Mouse (Mus musculus) MEL-GATA-1-ER (cell line): Measurements from ENCODE around the gene Mpc1.
A peak's percentile ranks its signal among the peaks of the same experiment; 100 is the strongest.
"Not testable (repeated sequence)": the region's sequence is repeated elsewhere in the genome, so short reads cannot be mapped to it uniquely, and the experiment has no call there.

Experiments
- DNase-seq: peaks from one replicate; pipeline ENCODE4 v3.0.0-alpha.2; 2012; ENCODE audit warnings: low read depth; ENCODE audit errors: extremely low read depth

Gene Mpc1

DNA sequence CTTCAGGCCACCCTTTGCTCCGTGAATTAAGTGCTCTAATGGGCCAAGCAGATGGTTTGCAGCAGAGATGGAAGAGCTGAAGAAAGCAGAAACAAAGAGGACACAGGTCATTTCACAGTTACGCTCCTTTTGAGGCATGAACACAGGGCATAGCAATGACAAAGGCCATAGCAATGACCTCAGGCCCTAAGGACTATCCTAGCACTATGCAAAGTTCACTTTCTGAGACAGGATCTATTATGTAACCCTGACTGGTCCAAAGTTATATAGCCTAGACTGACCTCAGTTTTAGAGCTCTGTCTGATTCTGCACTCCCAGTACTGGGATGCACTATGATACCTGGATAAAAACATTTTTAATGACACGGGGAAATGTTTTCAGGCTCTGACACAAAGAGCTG, 4.3 kb upstream of the Mpc1 start:
- no peak for DNase-seq

DNA sequence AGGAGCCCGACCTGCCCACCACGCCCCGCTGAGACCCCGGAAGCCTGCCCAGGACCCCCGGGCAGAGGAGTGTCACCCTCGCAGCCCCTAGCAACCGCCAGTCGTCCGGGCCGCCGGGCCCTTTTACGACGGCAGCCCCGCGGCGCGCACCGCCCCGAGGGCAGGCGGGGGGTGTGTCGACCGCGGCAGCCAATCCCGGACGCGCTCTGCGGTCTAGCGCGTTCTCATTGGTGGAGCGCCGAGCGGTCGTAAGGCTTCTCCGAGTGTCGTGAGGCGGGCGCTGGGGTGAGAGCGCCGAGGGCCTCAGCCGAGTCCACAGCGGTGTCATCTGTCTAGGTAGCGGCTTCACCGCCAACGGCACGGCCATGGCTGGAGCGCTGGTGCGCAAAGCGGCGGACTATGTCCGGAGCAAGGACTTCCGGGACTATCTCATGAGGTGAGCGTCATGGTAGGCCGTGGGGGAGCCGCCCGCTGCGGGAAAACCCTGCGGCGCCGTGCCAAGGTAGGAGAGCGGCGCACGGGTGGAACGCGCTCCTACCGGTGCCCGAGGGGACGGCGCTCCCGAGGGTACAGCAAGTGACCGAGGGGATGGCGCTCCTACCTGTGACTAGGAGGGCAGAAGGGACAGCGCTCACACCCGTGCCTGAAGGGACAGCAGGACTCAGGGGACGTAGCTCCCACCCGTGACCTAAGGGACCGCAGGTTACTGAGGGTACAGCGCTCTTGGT, 986 bp downstream of the Mpc1 start:
- DNase-seq = peak; percentile 84

DNA sequence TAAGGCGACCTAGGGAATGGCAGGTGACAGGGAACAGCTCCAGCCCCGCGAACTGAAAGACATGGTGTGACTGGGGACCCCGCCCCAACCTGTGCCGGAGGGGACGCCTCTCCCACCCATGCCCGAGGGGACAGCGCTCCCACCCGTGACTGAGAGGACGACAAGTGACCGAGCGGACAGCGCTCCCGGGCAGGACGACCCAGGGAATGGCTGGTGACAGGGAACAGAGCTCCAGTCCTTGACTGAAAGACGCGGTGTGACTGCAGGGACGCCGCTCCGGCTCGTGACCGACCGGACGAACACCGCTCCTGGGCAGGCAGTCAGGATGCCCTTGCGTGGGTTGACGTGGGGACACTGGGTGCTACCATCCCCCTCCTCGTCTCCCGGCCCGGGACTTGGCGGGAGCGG, 1.6 kb downstream of the Mpc1 start:
- DNase-seq = no peak

DNA sequence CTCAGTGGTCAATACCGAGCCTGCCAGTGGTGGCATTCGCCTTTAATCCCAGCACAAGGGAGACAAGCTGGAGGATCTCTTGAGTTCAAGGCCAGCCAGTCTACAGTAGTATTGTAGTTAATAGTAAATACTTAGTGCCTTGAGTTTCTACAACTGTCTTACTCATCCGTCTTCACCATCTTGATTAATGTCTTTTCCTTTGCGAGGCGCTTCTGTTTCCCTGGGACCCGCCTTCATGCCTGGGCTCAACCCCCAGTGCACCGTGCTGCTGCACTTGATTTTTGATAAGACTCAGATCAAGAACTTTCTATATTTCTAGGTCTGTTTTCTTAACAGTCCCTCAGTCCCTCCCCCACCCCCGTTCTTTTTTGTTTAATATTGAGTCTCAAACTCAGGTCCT, 2.4 kb downstream of the Mpc1 start:
- DNase-seq = peak; percentile 21

DNA sequence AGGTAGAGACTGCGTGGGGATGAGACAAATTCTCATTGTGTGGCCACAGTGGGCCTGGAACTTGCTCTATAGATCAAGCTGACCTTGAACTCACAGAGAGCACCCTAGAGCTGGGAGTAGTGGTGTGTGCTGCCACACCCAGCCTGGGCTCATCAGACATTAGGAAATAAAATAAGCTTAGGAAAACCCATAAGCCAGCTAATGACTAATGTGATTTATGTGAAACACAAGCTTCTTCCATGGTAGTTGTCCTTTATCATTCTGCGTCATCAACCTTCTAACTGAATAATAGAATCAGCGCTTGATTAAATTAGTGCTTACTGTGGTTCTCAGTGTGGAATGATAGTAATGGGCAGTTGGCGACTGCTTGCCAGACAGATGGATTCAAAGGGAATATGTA, 4.3 kb downstream of the Mpc1 start:
- DNase-seq = no peak

DNA sequence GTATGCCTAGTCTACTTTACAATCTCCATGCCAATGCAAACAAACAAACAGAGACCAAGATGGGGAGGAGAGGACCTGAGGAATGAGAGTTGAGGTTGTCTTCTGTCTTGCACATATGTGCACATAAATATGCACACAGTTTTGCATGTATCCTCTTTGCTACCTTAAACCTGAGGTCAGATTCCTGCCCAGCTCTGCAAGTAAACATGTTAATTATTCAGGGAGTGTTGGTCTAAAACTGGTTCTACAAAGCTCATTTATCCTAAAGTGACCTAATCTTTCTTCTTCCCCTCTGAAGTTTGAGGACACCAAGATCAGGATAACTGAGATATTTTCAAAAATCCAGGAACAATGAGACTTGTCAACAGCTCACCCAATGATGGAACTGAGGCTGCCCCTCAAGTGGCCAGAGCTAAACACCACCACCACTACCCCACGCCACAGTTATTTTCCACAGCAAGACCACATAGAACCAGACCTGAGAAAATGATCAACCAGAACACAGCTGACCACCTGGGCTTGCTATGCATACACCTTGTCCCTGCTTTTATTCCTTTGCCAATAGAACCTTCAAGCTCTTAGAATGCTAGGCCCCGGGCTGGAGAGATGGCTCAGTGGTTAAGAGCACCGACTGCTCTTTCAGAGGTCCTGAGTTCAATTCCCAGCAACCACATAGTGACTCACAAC, 7.4 kb downstream of the Mpc1 start:
- no peak for DNase-seq

DNA sequence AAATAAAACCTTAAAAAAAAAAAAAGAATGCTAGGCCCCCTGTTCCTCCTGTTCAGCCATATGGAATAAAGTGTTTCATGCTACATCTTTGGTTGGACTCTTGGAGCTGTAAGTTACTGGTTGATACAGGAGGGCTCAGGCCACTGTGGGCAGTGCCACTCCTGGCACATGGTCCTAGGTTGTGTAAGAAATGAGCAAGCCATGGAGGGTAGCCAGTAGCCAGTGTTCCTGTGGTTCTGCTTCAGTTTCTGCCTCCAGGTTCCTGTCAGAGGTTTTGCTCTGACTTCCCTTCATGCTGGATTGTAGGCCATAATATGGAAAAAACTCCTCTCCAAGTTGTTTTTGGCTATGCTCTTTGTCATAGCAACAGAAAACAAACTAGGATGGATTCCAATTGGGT, 8.0 kb downstream of the Mpc1 start:
- DNase-seq = no peak

DNA sequence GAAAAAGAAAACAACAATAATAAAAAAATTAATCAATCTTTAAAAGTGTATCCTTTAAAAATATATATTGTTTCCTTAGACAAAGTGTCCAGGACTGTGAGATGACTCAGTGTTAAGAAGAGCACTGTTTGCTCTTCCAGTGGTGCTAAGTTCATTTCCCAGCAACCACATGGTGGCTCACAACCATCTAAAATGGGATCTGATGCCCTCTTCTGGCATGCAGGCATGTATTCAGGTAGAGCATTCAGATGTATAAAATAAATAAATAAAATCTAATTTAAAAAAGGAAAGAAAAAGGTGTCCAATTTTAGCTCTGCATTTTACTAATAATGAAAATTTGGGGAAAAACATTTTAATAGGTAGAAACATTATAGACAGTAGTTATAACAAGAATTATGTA, 13.1 kb downstream of the Mpc1 start:
- no peak for DNase-seq

DNA sequence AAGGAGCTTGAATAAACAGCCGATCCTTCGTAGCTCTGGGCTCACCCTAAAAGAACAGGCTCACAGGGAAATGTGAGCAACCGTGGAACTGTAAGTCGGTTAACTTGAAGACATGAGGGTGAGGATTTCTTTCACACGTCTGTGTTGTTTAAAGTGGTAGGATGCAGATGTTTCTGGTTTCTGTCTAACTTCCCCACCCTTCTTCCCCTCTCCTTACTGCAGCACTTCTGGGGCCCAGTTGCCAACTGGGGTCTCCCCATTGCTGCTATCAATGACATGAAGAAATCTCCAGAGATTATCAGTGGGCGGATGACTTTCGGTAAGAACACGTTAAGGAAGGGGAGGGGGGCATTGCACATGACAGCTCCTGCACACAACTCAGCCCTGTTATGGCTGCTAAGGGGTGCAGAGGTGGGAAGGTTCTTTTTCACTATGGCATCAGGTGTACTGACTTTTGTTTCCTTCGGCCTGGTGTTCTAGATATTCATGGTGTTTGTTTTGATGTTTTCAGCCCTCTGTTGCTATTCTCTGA, 13.7 kb downstream of the Mpc1 start:
- no peak for DNase-seq

DNA sequence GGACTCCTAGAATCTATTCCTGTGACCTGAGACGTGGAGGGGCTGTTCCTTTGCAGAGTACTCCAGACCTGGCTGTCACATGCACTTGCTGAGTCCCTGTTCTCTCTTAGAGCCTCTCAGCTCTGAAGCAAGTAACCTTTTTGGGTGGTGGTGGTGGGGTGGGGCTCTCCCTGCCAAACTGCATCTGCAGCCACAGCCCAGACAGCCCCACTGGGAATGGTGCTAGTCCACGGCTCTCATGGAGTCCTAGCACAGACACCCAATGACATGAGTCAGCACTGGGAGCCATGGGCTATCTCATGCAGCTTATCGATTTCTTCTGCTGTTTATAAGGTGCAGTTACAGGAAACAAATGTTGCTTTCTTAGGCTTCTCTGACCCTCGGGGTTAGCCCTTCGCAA, 15.0 kb downstream of the Mpc1 start:
- no peak for DNase-seq

DNA sequence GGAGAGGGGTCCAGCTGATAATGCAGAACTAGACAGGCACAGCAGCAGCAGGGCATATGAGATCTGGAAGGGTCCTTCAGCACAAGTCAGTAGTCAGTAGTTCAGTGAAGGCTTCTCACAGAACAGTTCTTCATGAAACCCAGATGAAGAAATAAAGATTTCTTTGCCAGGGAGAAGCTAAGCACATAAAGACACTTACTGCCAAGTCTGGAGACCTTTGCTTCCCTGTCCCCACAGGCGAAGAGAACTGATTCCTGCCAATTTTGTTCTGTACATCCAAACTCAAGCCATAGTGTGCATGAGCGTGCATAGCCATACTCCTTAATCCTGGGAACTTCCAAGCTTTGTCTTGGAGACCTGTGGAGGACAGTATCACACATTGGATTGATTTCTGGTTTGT, 15.6 kb downstream of the Mpc1 start:
- no peak for DNase-seq

DNA sequence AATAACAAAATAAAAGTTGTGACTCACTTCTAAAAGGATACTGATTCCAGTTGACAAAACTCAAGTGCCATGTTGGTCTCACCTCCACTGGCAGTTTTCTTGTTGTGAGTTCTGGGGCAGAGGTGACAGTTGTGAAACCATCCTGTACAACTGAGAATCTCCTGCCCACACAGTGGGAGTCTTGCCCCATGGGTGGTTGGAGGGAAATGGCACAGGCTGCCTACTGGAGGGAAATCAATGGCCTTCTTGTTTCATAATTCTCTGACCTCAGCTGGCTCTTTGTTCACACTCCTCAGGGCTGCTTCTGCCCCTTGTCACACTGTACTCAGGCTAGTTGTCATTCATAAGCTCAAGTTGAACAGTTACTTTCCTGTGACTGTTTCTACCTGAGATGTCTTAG, 16.8 kb downstream of the Mpc1 start:
- DNase-seq = no peak

DNA sequence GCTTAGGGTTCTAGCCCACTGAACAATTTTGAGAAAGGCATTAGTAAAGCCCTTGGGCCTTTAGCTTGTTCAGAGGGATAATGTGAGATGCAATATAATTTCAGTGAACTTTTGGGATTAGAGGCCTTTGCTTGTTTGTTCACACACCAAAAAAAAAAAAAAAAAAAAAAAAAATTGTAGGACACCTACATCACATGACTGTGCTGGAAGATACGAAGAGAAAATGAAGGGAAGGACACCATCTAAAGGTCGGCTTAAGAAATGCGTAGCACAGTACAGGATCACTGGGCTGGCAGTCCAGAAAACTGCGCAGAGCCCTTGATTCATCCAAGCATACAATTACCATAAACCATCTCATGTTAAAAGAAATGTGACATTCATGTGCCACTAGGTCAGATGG, 18.8 kb downstream of the Mpc1 start:
- no peak for DNase-seq

DNA sequence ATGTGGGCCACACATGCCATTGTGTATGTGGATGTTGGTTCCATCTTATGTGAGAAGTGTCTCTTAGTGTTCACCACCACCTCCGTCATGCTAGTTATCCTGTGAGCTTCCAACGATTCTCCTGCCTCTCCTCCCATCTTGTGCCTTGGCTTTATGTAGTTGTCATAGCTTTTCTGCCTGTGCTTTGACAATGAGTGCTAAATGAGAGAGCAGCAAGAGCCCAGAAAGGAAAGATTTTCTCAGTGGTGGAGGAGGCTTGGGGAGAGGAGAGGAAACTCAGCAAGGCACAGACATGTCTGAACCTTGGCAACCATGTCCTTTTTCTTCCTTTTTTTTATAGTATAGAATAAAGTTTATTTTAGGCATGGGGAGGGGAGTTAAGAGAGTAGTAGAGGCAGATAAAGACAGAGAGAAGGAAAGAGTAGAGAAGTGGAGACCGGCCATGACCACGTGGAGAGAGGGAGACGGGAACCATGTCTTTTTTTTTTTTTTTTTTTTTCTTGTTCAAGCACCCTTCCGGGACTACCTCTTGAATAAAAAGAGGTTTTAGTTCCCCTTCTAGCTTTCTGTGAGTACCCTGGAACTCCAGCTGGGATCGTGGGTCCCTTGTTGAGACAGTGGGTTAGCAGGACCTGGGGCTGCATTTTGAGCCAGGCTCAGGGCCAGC, 20.2 kb downstream of the Mpc1 start:
- DNase-seq = no peak

DNA sequence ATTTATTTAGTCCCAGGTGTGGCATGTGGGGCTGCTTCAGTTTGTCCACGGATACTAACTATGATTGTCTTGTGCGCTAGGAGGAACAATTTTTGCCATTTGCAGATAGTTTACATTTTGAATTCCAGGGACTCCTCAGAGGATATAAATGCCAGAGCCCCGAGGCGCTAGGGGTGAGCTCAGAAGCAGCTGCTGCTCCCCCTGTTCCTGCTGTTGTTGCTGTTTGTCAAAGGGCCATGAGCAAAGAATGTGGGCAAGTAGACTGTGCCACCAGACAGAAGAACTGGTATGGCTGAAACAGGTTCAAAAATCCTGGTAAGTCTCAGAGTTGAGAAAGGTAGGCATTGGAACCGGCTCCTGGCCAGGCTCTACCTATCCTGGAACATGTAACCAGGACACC, 21.0 kb downstream of the Mpc1 start:
- no peak for DNase-seq

DNA sequence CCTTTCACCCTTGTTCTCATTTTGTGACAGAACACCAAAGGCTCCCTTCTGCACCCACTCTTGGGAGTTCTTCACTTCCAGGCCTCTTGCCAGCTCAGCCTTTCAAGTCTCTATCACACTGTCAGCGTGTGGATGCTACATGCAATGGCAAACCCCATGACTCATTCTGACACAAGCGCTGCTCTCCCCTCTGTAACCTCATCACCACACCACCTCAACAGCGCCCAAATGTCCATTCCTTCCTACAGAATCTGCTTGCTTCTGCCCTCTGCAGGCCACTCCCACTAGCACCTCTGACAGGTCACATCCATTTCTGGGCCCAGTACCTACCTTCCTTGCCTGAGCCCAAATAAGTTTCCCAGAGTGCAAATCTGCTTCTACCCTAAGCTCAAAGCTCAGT, 23.1 kb downstream of the Mpc1 start:
- no peak for DNase-seq

DNA sequence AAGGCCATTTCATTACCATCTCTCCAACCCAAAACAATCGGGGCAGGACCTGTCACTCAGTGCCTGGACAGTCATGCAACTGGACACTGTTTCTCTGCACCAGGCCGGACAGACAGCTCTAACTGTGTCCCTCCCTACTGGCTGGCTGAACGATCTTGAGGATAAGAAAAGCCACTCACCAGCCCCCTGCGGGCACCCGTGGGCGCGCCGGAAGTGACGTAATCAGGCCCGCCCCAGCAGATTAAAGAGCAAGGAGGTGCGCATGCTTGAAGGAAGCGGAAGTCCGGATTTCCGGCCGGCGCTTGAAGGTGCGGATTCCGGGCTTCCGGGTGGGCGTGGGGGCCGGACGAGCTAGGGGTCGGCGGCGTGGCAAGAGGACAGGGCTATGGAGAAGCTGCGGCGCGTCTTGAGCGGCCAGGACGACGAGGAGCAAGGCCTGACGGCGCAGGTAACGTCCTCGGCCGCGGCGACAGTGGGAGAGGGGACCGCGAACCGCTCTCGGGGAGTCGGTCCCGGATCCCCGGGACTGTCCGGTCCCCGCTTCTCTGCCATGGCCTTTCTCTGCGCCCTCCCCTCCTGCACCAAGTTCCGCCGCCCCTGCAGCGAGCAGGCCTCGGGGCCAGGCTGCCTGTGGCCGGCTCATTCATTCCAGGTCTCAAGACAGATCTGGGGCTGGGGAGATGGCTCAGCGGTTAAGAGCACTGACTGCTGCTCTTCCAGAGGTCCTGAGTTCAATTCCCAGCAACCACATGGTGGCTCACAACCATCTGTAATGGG, 28.3 kb downstream of the Mpc1 start, which contains the start of gene Sft2d1:
Sft2d1 (plus strand) TSS at position 265 of the 777 bp plus-strand sequence.
- peak; percentile 83 for DNase-seq

DNA sequence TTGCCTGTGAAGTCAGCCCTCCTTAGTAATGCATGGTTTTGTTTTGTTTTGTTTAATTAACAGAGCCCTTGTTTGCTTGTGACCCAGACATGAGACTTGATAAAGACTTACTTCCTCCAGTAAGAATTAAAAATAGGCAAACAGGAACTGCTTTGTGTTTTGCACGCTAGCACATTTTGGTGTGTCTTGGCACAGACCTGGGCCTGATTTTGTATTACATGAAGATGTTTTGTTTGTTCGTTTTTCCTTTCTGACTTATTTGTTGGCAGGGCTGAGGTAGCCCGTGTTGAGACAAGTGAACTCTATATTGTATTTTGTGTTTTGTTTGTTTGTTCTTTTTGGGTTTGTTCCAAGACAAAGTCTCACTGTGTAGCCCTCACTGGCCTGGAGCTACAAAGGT, 29.0 kb downstream of the Mpc1 start:
- DNase-seq = peak; percentile 30

DNA sequence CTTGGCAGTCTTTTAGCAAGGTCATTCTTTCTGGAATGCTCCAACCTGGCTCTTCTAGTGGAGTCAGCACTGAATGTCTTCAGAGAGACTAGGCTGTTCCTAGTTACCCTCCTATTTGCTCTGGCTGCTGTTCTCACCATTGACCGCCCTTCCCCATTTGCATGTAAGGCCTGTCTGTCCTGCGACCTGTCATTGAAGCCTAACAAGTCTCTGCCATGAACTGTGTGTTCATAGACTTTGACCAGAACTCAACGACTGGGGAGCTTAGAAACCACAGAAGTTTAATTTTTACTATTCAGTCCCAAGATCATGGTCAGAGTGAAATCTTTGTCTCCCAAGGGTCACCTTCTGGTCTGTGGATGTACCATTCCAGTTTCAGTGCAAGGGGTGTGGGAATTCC, 31.3 kb downstream of the Mpc1 start:
- no peak for DNase-seq

DNA sequence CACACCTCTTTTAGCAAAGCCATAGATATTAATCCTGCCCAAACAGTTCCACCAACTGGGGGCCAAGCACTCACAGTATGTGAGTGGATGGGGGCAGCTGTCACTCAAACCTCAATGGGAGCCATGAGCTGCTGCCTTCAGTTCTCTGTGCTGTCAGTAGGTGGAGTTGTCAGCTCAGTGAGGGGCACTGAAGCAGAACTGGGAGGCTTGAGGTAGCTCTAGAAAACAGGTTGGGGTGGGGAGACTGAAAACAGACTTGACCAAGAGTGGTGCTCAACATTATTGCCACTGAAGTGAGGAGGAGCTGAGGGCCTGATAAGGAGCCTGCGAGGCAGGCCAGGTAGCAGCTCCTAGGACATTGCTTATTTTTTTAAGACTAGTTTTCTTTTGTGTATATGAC, 33.5 kb downstream of the Mpc1 start:
- no peak for DNase-seq

DNA sequence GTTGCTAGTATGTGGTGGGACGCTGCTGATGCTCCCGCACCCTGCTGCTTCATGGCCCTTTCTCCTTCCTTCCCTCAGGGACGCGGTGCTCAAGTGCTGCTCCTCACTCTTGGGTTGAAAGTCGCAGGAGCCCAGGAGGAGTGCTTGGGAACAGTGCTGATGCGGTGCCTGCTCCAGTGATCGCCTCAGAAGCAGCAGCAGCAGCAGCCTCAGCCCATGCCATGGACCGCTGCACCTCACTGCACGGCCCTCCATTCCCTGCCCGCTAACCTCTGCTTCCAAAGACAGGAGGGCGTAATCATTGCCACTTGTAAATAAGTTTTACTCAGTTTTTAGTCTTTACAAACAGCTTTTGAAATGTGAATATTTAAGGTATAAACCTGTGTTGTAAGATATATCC, 44.2 kb downstream of the Mpc1 start:
- not testable (repeated sequence) for DNase-seq
